Mouse (Mus musculus): ENCODE measurements around the gene Mien1.

- TF ChIP-seq CTCF (IDR thresholded peaks at IDR 0.05; ENCODE audit: extremely low read depth, insufficient read depth, insufficient read length, insufficient replicate concordance) (no peak), POLR2A (IDR thresholded peaks at IDR 0.05; ENCODE audit: low read depth, low read length) (no peak)
Measured at GRCm38 (mm10) chr11:98473916-98474479, 35.2 kb upstream of the Mien1 start.

Data from spleen, adult 2 months (tissue).